Mouse (Mus musculus) cortical plate, adult 2 months (tissue): ENCODE data around the gene Polr3g.

Experiments used
- CTCF ChIP-seq: fragments of 200-500 bp; IDR thresholded peaks from 2 replicates; pipeline ENCODE4 v1.5.1; 2011; ENCODE audit warnings: mild to moderate bottlenecking, control low read depth, low read length; ENCODE audit not compliant: insufficient read depth; ENCODE audit errors: extremely low read depth
- POLR2A ChIP-seq: fragments of 200-500 bp; IDR thresholded peaks from 2 replicates; pipeline ENCODE4 v1.6.1; 2011; ENCODE audit warnings: mild to moderate bottlenecking, low read length, control low read depth; ENCODE audit not compliant: insufficient read depth; ENCODE audit errors: extremely low read depth

- TF ChIP-seq CTCF (no peak), POLR2A (no peak)
Measured at GRCm38 (mm10) chr13:81694446-81694845, 16.4 kb downstream of the Polr3g start.
